Mouse (Mus musculus): ENCODE measurements at regions not wholly inside any gene's neighbourhood (a gene's known extent, or its start where the extent isn't known, plus 50 kb on each side); places are given as distances from the start of the nearest gene placed in this dataset.

GRCm38 (mm10) chr11:17324651-17325050 is 67.3 kb downstream of the C1d start:
- Histone ChIP-seq H3K27ac (replicated peaks; ENCODE audit: low read depth, low read length) (no peak overlapping the region), H3K4me3 (ENCODE audit: insufficient read depth, low read depth, low read length) (no peak overlapping the region), H3K4me1 (ENCODE audit: control insufficient read depth, insufficient read depth, insufficient read length, low read length) (no peaks in the 10 kb centered on the region)

DNA sequence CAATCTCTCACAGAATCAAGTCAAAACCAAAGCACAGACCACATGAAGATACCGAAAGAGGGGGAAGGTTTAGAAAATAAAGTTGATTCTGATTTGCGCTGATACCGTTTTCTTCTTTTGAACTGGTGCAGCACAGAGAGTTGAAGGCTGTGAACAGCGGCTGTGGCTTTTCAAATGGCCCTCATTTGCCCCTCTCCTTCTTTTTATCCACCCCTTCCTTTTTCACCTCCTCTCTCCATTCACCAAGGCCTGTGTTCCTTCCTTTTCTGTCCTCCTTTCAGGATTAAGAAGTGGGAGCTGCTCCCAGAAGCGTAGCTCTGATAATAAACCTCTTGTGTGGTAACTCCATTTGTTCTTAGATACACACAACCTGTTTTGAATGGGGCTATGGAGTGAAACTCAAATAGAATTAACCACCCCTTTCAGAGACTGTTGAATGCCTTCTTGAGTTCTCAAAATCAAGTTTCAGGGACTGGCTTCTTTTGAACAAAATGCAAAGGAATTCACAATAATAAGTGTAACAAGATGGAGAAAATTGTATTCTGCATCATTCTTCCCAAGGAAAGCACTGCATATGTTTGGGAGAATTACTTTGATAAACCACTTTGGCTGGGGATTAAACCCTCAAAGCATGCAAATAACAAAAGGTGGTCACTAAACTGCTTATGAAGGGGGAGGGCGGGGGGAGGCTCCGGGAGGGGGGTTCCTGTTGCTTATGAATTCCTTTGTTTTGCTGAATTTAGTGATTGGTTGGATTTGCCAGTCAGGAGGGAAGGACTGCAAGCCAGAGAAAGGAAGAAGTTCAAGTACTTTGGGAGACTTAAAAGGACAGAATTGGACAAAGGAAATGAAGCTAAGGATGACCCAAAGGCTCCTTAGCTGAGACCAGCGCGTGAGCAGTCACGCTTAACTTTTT is 68.6 kb downstream of the C1d start:
- Histone ChIP-seq H3K4me1 (ENCODE audit: control insufficient read depth, insufficient read depth, insufficient read length, low read length) (no peaks in the 10 kb centered on the region), H3K4me3 (ENCODE audit: insufficient read depth, low read depth, low read length) (no peak overlapping the region), H3K27ac (replicated peaks; ENCODE audit: low read depth, low read length) (no peak overlapping the region)

DNA sequence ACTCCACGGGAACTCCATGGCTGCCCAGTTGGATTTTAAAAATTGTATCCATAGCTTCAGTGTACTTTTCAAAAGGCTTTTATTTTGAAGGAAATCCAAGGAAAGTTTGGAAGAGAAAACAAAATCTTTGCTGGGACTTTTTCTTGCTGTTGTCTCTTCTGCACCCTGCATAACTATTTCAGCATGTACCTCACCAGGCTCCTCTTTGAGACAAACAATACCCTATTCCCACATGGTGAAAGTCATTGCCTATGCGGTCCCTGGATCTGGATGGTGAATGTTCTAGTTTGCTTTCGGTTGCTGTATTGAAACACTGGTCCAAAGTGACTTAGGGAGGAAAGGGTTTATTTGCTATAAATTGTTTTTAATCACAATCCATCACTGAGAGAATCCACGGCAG is 69.3 kb downstream of the C1d start:
- Histone ChIP-seq H3K4me3 (ENCODE audit: insufficient read depth, low read depth, low read length) (no peak overlapping the region), H3K27ac (replicated peaks; ENCODE audit: low read depth, low read length) (no peak overlapping the region)

GRCm38 (mm10) chr11:17351476-17351875 is 94.1 kb downstream of the C1d start:
- Histone ChIP-seq H3K27ac (replicated peaks; ENCODE audit: low read depth, low read length) (no peak overlapping the region), H3K4me3 (ENCODE audit: insufficient read depth, low read depth, low read length) (no peak overlapping the region), H3K4me1 (ENCODE audit: control insufficient read depth, insufficient read depth, insufficient read length, low read length) (no peaks in the 10 kb centered on the region)

More for the DNA sequence above, 69.3 kb downstream of the C1d start:
- H3K4me1 ChIP-seq (ENCODE audit: control insufficient read depth, insufficient read depth, insufficient read length, low read length) = no peaks in the 10 kb centered on the region

- H3K4me1 ChIP-seq (ENCODE audit: control insufficient read depth, insufficient read depth, insufficient read length, low read length) = no peaks in the 10 kb centered on the region
- no peak overlapping the region for H3K27ac ChIP-seq (replicated peaks; ENCODE audit: low read depth, low read length)
- no peak overlapping the region for H3K4me3 ChIP-seq (ENCODE audit: insufficient read depth, low read depth, low read length)
Observed at GRCm38 (mm10) chr11:17352148-17353130, 95.1 kb downstream of the C1d start.

DNA sequence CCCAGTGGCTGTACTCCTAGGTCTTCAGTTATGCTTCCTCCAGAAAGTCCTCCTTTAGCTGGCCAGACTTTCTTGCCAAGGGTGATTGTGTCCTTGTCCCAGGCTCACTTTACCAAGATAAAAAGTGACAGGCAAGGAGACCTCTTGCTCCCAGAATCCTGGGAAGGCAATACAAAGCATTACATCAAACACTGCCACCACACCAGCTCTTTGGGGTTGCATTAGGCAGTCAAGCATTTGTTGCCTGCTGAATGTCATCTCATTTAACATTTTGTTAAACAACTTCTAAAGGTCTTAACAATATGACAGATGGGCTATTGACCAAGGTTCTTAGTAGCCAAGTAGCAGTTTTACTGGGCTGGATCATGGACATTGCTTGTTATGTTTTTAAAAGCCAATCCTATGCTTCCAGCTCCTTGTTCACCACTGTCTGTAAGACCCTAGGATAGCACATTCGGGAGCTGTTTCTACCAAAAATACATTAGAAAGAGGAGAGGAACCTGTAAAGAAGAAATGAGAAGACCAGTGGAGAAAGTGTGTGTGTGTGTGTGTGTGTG is 102.4 kb downstream of the C1d start:
- no peak overlapping the region for H3K27ac ChIP-seq (replicated peaks; ENCODE audit: low read depth, low read length)
- no peak overlapping the region for H3K4me3 ChIP-seq (ENCODE audit: insufficient read depth, low read depth, low read length)
- no peaks in the 10 kb centered on the region for H3K4me1 ChIP-seq (ENCODE audit: control insufficient read depth, insufficient read depth, insufficient read length, low read length)

DNA sequence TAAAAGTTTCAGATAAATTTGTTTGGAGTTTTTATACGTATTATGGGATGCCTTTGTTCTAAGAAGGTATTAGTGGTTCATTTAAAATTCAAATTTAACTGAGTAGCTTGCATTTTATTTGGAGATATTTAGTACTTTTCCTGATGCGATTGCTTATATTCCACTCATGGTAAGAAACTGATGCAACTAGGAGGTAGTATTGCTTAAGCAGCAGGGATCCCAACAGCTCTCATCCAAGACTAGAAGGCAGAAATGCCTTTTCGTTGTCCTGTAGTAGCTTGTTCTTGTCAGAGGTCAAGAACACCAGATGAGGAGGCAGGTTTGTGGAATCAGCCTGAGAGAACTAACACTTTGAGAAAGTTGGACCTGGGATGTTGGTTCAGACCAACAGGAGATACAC is 120.5 kb downstream of the C1d start:
- H3K4me3 ChIP-seq (ENCODE audit: insufficient read depth, low read depth, low read length) = no peak overlapping the region
- H3K27ac ChIP-seq (replicated peaks; ENCODE audit: low read depth, low read length) = no peak overlapping the region
- no peaks in the 10 kb centered on the region for H3K4me1 ChIP-seq (ENCODE audit: control insufficient read depth, insufficient read depth, insufficient read length, low read length)

GRCm38 (mm10) chr11:17386756-17387155 is 129.4 kb downstream of the C1d start:
- H3K4me3 ChIP-seq (ENCODE audit: insufficient read depth, low read depth, low read length) = no peak overlapping the region
- no peaks in the 10 kb centered on the region for H3K4me1 ChIP-seq (ENCODE audit: control insufficient read depth, insufficient read depth, insufficient read length, low read length)
- H3K27ac ChIP-seq (replicated peaks; ENCODE audit: low read depth, low read length) = no peak overlapping the region

DNA sequence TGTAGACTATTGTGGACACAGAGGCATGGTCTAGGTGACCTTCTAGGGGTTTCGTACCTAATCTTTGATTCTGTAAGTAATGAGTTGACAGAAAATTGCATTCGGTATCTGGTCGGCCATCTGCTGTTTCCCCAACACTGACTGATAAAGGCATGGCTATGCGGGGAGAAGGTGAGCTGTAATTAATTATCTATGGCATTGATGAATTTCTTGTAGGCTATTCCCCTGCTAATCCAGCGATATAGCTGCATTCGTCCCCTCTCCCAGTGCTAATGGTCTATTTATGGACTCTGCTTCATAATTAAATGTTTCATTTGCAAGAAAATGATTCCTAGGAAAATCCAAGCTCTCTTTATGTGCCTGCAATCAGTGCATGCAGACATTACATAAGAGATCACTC is 136.5 kb downstream of the C1d start:
- Histone ChIP-seq H3K4me1 (ENCODE audit: control insufficient read depth, insufficient read depth, insufficient read length, low read length) (no peaks in the 10 kb centered on the region), H3K4me3 (ENCODE audit: insufficient read depth, low read depth, low read length) (no peak overlapping the region), H3K27ac (replicated peaks; ENCODE audit: low read depth, low read length) (no peak overlapping the region)

GRCm38 (mm10) chr11:17414531-17414930 is 157.2 kb downstream of the C1d start:
- H3K27ac ChIP-seq (replicated peaks; ENCODE audit: low read depth, low read length) = no peak overlapping the region
- H3K4me3 ChIP-seq (ENCODE audit: insufficient read depth, low read depth, low read length) = no peak overlapping the region
- no peaks in the 10 kb centered on the region for H3K4me1 ChIP-seq (ENCODE audit: control insufficient read depth, insufficient read depth, insufficient read length, low read length)

DNA sequence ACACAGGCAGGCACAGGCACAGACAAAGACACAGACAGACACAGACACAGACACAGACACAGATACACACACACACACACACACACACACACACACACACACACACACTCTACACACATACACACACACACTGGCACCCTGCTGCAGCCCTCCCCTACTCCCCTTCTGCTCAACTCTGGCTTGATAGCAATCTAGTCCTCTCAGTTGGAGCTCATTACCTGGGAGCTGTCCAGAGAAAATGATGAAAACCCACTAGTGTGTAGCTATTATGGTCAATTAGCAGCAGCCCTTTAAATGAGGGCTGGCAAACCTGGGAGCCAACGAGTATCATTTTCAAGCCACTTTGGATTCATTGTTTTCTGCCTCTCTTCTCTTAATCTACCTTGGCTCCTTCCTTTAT is 157.8 kb downstream of the C1d start:
- no peak overlapping the region for H3K4me3 ChIP-seq (ENCODE audit: insufficient read depth, low read depth, low read length)
- no peak overlapping the region for H3K27ac ChIP-seq (replicated peaks; ENCODE audit: low read depth, low read length)
- no peaks in the 10 kb centered on the region for H3K4me1 ChIP-seq (ENCODE audit: control insufficient read depth, insufficient read depth, insufficient read length, low read length)

- no peak overlapping the region for H3K27ac ChIP-seq (replicated peaks; ENCODE audit: low read depth, low read length)
- no peaks in the 10 kb centered on the region for H3K4me1 ChIP-seq (ENCODE audit: control insufficient read depth, insufficient read depth, insufficient read length, low read length)
Observed at GRCm38 (mm10) chr11:17417656-17418289, 160.4 kb downstream of the C1d start.

DNA sequence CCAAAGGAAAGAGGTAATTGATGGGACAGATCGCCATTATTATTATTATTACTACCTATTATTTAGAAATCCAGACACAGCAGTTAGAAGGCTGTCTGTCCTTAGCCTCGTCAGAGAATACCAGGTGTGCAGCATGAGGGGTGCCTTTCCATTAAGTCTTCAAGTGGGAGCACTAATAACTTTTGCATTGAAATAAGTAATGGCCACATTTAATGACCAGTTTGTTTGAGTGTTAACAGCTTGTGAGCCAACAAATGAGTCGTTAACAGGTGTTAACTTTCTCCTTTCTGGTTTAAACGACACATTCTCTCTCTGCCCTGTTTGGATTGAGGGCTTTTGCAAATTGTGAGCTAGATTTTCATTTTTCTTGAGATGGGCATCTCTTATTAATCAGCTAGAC is 184.8 kb downstream of the C1d start:
- H3K27ac ChIP-seq (replicated peaks; ENCODE audit: low read depth, low read length) = no peak overlapping the region
- no peak overlapping the region for H3K4me3 ChIP-seq (ENCODE audit: insufficient read depth, low read depth, low read length)
- H3K4me1 ChIP-seq (ENCODE audit: control insufficient read depth, insufficient read depth, insufficient read length, low read length) = no peaks in the 10 kb centered on the region

More at GRCm38 (mm10) chr11:17417656-17418289, 160.4 kb downstream of the C1d start:
- H3K4me3 ChIP-seq (ENCODE audit: insufficient read depth, low read depth, low read length) = no peak overlapping the region

DNA sequence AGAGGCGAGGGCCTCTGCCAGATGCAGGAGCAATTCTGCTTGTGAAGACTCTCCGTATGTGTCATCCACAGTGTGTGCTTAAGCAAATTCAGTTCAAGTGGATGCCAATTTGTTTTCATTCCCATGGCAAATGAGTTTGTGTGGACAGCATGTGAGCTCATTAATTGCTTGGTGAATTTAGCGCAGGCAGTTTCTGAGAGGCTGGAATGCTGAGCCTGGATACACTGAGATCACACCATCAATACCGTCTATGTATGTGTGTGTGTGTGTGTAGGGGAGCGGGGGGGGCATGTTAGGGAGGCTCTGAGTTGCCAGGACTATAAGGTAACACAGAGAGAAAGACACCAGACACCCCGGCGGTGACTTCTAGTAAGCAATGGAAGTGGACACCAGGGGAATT is 191.9 kb downstream of the C1d start:
- Histone ChIP-seq H3K4me1 (ENCODE audit: control insufficient read depth, insufficient read depth, insufficient read length, low read length) (no peaks in the 10 kb centered on the region), H3K4me3 (ENCODE audit: insufficient read depth, low read depth, low read length) (no peak overlapping the region), H3K27ac (replicated peaks; ENCODE audit: low read depth, low read length) (no peak overlapping the region)

Data from brown adipose tissue, adult 24 weeks (tissue).